Mouse (Mus musculus) embryonic facial prominence, embryonic 13.5 days (tissue): ENCODE results near the gene Gp9. TPM values are rescaled to one million over a fixed set of nuclear protein-coding genes. Genes with fewer than 3 reads are reported as not detected.
A peak's percentile ranks its signal among the peaks of the same experiment; 100 is the strongest.

Experiments used
- ATAC-seq: fragments of 200-750 bp; cut with Nextera tagmentation; 2 replicates; pipeline ENCODE4 v1.8.0; 2017; ENCODE audit warnings: low read depth; ENCODE audit not compliant: insufficient number of reproducible peaks, insufficient read depth, low FRiP score, low TSS enrichment
- H3K27ac ChIP-seq: fragments of 300-500 bp; sonication (generic); 2 replicates; pipeline ENCODE4 v1.5.1; 2015; ENCODE audit warnings: moderate library complexity, mild to moderate bottlenecking, inconsistent platforms
- H3K27me3 ChIP-seq: fragments of 300-500 bp; sonication (generic); 2 replicates; pipeline ENCODE4 v1.6.1; 2015; ENCODE audit warnings: mild to moderate bottlenecking, inconsistent platforms
- H3K36me3 ChIP-seq: fragments of 300-500 bp; sonication (generic); 2 replicates; pipeline ENCODE4 v1.6.1; 2015; ENCODE audit warnings: mild to moderate bottlenecking, inconsistent platforms
- H3K4me1 ChIP-seq: fragments of 300-500 bp; sonication (generic); 2 replicates; pipeline ENCODE4 v1.6.1; 2015; ENCODE audit warnings: inconsistent platforms
- H3K4me2 ChIP-seq: fragments of 300-500 bp; sonication (generic); 2 replicates; pipeline ENCODE4 v1.6.1; 2015; ENCODE audit warnings: moderate library complexity, mild to moderate bottlenecking, inconsistent platforms
- H3K4me3 ChIP-seq: fragments of 300-500 bp; sonication (generic); 2 replicates; pipeline ENCODE4 v1.5.1; 2015; ENCODE audit warnings: mild to moderate bottlenecking, inconsistent platforms
- H3K9ac ChIP-seq: fragments of 300-500 bp; sonication (generic); 2 replicates; pipeline ENCODE4 v1.6.1; 2015; ENCODE audit warnings: mild to moderate bottlenecking, inconsistent platforms
- H3K9me3 ChIP-seq: fragments of 300-500 bp; sonication (generic); 2 replicates; pipeline ENCODE4 v1.6.1; 2016; ENCODE audit warnings: inconsistent platforms
- WGBS: fragments of 180-500 bp; shearing (Covaris S2); methylation state at CpG from one replicate; pipeline ENCODE4 v1.1.7; 2015; ENCODE audit warnings: mixed read lengths; 5-methylcytosine and 5-hydroxymethylcytosine counted together
- polyA plus RNA-seq: library from polyadenylated mRNA; unstranded; fragments of >200 nt; fragmentation: Nextera tagmentation; extraction: Ambion mirVana; gene quantifications from 2 replicates; pipeline ENCODE4 v1.2.1, GENCODE M21; 2015

The Gp9 gene
- polyA plus RNA-seq, 1 experiment from 2014 or later = 1.8 TPM

- Histone ChIP-seq H3K27ac (no peak overlapping the region), H3K4me3 (no peak overlapping the region), H3K9ac (no peak overlapping the region), H3K36me3 (no peaks in the 10 kb centered on the region), H3K4me2 (no peak overlapping the region), H3K4me1 (no peaks in the 10 kb centered on the region; the same call in 1 of the 2 replicates), H3K27me3 (no peaks in the 10 kb centered on the region), H3K9me3 (no peaks in the 10 kb centered on the region)
- no peak for ATAC-seq
- 93% methylated on average over 1 of the region's 1 CpGs for WGBS
Observed at GRCm38 (mm10) chr6:87776663-87777062, 1.2 kb upstream of the Gp9 start.

- H3K4me1 ChIP-seq = no peaks in the 10 kb centered on the region; the same call in 1 of the 2 replicates
- H3K4me2 ChIP-seq = no peak overlapping the region
- 69% methylated on average over 11 of the region's 11 CpGs for WGBS
- no peak overlapping the region for H3K9ac ChIP-seq
- H3K36me3 ChIP-seq = no peaks in the 10 kb centered on the region
- H3K4me3 ChIP-seq = no peak overlapping the region
- H3K27me3 ChIP-seq = no peaks in the 10 kb centered on the region
- no peak overlapping the region for H3K27ac ChIP-seq
- ATAC-seq = no peak
- H3K9me3 ChIP-seq = no peaks in the 10 kb centered on the region
Observed at GRCm38 (mm10) chr6:87778294-87779173, 662 bp downstream of the Gp9 start.

GRCm38 (mm10) chr6:87779174-87780165 lies 1.6 kb downstream of the Gp9 start:
- no peak for ATAC-seq

GRCm38 (mm10) chr6:87780546-87781301 lies 2.9 kb downstream of the Gp9 start:
- Histone ChIP-seq H3K4me2 (no peak overlapping the region), H3K9me3 (no peaks in the 10 kb centered on the region), H3K27me3 (no peaks in the 10 kb centered on the region), H3K27ac (no peak overlapping the region), H3K36me3 (no peaks in the 10 kb centered on the region), H3K9ac (no peak overlapping the region), H3K4me3 (no peak overlapping the region), H3K4me1 (no peaks in the 10 kb centered on the region; the same call in 1 of the 2 replicates)
- no peak for ATAC-seq
- WGBS = 77% methylated on average over 10 of the region's 10 CpGs

More at GRCm38 (mm10) chr6:87779174-87780165, 1.6 kb downstream of the Gp9 start:
- WGBS = 88% methylated on average over 11 of the region's 11 CpGs
- Histone ChIP-seq H3K4me3 (no peak overlapping the region), H3K4me1 (no peaks in the 10 kb centered on the region; the same call in 1 of the 2 replicates), H3K9ac (no peak overlapping the region), H3K36me3 (no peaks in the 10 kb centered on the region), H3K9me3 (no peaks in the 10 kb centered on the region), H3K27me3 (no peaks in the 10 kb centered on the region), H3K4me2 (no peak overlapping the region), H3K27ac (no peak overlapping the region)

GRCm38 (mm10) chr6:87784033-87784432 lies 6.2 kb downstream of the Gp9 start:
- Histone ChIP-seq H3K27ac (no peak overlapping the region), H3K4me3 (no peak overlapping the region), H3K4me2 (no peak overlapping the region), H3K36me3 (no peaks in the 10 kb centered on the region), H3K4me1 (peaks cover 2% of the 10 kb centered on the region; the same call in 1 of the 2 replicates), H3K27me3 (no peaks in the 10 kb centered on the region), H3K9ac (no peak overlapping the region), H3K9me3 (no peaks in the 10 kb centered on the region)
- 78% methylated on average over 8 of the region's 8 CpGs for WGBS
- no peak for ATAC-seq

- Histone ChIP-seq H3K9ac (no peak overlapping the region), H3K27me3 (no peaks in the 10 kb centered on the region), H3K4me3 (no peak overlapping the region), H3K27ac (no peak overlapping the region), H3K4me2 (no peak overlapping the region), H3K4me1 (peaks cover 10% of the 10 kb centered on the region), H3K9me3 (no peaks in the 10 kb centered on the region), H3K36me3 (peaks cover 12% of the 10 kb centered on the region)
- no peak for ATAC-seq
- 68% methylated on average over 5 of the region's 5 CpGs for WGBS
Observed at GRCm38 (mm10) chr6:87786621-87787020, 8.7 kb downstream of the Gp9 start.

- Histone ChIP-seq H3K4me3 (no peak overlapping the region), H3K4me2 (no peak overlapping the region), H3K4me1 (peaks cover 10% of the 10 kb centered on the region), H3K27me3 (no peaks in the 10 kb centered on the region), H3K9ac (no peak overlapping the region), H3K36me3 (peaks cover 18% of the 10 kb centered on the region), H3K27ac (no peak overlapping the region), H3K9me3 (no peaks in the 10 kb centered on the region)
- no peak for ATAC-seq
- 85% methylated on average over 6 of the region's 6 CpGs for WGBS
Observed at GRCm38 (mm10) chr6:87787108-87787890, 9.4 kb downstream of the Gp9 start.

GRCm38 (mm10) chr6:87788266-87788895 lies 10.5 kb downstream of the Gp9 start:
- Histone ChIP-seq H3K27ac (no peak overlapping the region), H3K4me1 (peaks cover 10% of the 10 kb centered on the region)
- 83% methylated on average over 9 of the region's 9 CpGs for WGBS

GRCm38 (mm10) chr6:87788896-87789587 lies 11.2 kb downstream of the Gp9 start:
- Histone ChIP-seq H3K4me3 (no peak overlapping the region), H3K36me3 (peaks cover 28% of the 10 kb centered on the region), H3K9ac (peak overlapping the region; percentile 49), H3K27ac (no peak overlapping the region), H3K4me1 (peaks cover 10% of the 10 kb centered on the region), H3K9me3 (no peaks in the 10 kb centered on the region), H3K4me2 (no peak overlapping the region), H3K27me3 (no peaks in the 10 kb centered on the region)
- no peak for ATAC-seq
- WGBS = 60% methylated on average over 5 of the region's 5 CpGs

More at GRCm38 (mm10) chr6:87788266-87788895, 10.5 kb downstream of the Gp9 start:
- no peaks in the 10 kb centered on the region for H3K9me3 ChIP-seq
- no peak overlapping the region for H3K4me2 ChIP-seq
- H3K9ac ChIP-seq = no peak overlapping the region
- H3K36me3 ChIP-seq = peaks cover 28% of the 10 kb centered on the region
- no peaks in the 10 kb centered on the region for H3K27me3 ChIP-seq
- H3K4me3 ChIP-seq = no peak overlapping the region
- ATAC-seq = no peak

GRCm38 (mm10) chr6:87789791-87790190 lies 11.9 kb downstream of the Gp9 start:
- Histone ChIP-seq H3K27ac (no peak overlapping the region), H3K9ac (peak overlapping the region; percentile 49; the same call in 1 of the 2 replicates), H3K4me1 (peaks cover 10% of the 10 kb centered on the region), H3K27me3 (no peaks in the 10 kb centered on the region), H3K9me3 (no peaks in the 10 kb centered on the region), H3K4me3 (no peak overlapping the region), H3K36me3 (peaks cover 28% of the 10 kb centered on the region), H3K4me2 (no peak overlapping the region)
- ATAC-seq = no peak
- WGBS = 95% methylated on average over 6 of the region's 6 CpGs
